Mouse (Mus musculus): Measurements from ENCODE around the gene Rbm28.

The Rbm28 gene

GRCm38 (mm10) chr6:29164314-29165244 lies at the start of gene Rbm28:
TSS of gene Rbm28 (minus strand) at chr6:29165006.
- DNase-seq = peak; percentile 81

GRCm38 (mm10) chr6:29214245-29214644 lies 49.4 kb upstream of the Rbm28 start:
- no peak for DNase-seq

GRCm38 (mm10) chr6:29213436-29213835 lies 48.6 kb upstream of the Rbm28 start:
- DNase-seq = no peak

DNA sequence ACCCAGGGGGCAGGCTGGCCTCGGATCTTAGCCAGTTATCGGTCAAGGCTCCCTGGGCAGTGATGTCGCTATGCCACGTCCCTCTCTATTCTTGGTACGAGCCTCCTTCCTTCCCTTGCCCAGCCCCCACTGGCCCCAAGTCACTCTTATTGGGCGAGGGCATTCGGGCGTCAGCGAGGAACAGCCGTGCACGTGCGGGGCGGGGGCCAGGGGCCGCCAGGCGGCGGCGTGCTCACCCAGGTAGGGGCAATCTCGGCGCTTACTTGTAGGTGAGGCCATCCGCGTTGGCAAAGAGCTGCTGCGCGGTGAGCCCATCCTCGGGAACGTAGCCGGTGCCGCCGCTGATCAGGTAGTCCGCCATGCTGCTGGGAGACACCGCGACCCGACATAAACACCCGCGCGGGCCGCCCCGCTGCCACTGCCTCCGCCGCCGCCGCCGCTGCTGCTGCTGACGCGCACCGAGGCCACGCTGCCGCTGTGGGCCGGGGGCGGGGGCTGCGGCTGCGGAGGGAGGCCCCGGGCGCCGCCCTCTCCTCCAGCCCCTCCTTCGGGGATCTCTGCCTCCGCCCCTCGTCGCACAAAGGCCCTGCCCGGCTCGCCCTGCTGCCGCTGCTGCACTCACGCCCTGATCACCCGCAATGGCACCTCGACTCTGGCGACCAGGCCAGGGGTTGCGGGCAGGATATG lies 47.1 kb upstream of the Rbm28 start:
- peak; percentile 77 for DNase-seq

- DNase-seq = no peak
Measured at GRCm38 (mm10) chr6:29211146-29211545, 46.3 kb upstream of the Rbm28 start.

DNA sequence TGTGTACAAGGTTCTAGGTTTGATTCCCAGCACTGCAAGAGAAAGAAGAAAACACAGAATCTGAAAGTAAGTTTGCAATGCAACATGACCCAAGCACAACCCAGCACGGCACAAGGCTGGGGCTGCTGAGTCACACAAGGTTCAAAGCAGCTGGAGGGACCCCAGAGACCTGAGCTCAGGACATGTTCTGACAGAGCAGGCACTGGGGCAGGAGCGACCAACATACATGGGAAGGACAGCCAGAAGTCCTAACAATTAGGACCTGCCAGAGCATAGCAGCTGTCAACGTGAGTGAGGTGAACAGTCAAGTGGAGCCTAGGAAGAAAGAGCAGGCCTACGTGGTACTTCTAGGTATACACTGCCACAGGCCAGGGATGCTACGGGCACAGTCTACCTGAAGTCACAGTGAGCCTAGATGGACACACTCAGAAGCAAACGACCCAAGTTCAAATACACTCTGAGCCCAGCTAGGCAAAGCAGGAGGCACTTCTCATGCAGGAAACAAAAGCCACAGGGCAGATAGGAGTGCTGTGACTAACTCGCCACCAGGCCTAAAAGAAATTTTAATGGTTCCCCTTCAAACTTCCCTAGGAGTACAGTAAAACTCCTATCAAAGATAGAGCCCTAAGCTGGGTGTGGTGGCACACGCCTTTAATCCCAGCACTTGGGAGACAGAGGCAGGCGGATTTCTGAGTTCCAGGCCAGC lies 45.6 kb upstream of the Rbm28 start:
- no peak for DNase-seq

GRCm38 (mm10) chr6:29208178-29208577 lies 43.4 kb upstream of the Rbm28 start:
- no peak for DNase-seq

DNA sequence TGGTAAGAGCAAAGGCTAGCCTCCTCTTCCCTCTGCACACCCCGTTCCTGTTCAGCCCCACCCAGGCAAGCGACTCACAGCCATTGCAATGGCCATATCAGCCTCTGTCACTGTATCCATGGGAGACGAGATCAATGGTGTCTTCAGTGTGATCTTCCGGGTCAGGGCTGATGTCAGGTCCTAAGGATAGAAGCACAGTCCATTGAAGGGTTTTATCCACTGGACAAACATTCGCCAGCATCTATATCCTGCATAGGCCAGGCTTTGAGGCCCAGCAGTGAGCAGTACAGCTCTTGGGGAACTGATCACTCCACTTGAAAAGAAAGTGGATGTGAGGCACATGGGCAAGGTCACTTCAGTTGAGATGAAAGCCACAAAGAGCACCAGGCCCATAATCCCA lies 42.2 kb upstream of the Rbm28 start:
- no peak for DNase-seq

GRCm38 (mm10) chr6:29206006-29206405 lies 41.2 kb upstream of the Rbm28 start:
- DNase-seq = no peak

- no peak for DNase-seq
Measured at GRCm38 (mm10) chr6:29204932-29205614, 40.3 kb upstream of the Rbm28 start.

DNA sequence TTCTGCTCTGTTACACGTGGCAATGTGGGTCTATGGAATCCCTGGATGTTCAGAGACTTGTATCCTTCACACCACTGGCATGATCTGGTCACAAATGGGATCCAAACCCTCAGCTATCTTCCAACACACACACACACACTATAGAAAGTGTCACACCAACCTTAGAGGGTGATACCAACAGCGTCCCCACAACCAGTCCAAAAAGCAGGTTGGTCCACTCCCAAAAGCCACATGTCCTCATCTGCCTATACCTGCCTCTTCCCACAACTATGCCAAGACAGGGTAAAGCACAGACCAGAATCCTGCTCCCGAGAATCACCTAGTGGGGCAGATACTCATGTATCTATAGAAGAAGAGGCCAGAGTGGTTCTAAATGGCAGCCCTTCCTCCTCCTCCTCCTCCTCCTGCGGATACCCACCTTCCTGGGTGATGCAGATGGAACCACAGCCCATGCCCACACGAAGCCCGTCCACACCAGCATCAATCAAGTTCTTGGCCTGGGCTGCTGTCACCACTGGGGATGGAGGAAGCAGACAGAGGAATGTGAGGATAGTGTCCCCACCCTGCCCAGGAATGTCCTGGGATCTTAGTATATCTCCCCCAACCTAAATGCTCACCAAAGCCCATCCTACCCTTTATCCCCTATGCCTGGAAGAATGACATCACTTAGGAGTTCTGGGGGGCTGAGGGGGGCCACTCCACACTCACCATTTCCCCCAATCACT lies 39.2 kb upstream of the Rbm28 start:
- DNase-seq = no peak

DNA sequence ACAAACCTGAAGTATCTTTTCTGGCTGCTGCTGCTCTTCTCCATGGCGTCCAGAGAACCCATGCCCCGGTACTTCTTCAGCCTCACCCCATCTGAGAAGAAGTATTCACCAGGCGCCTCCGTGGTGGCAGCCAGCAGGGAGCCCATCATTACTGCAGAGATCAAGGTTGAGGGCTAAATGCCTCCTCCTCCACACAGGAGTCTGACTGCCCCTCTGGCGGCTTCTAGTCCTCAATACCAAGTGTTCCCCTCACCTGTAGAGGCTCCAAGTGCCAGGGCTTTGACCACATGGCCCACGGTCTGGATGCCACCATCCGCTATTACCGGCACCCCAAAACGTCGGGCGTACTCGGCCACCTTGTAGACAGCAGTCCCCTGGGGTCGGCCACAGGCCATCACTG lies 38.3 kb upstream of the Rbm28 start:
- no peak for DNase-seq

DNA sequence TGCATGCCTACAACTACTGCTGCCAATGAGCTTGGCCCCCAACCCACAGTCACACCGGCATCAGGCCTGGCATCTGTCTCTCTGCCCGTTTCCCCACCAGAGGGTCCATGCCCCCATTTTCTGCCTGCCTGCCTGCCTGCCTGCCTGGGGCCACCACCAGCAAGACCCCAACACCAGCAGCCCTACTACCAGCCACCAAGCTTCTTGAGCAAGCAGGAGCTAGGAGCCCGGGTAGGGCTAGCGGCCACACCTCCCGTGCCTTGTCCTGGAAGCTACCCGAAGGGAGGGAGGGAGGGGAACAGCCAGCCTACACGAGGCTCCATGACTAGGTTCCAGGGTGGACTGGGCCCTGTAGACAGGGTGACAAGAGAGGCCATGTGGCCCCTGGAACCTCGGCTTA lies 37.2 kb upstream of the Rbm28 start:
- DNase-seq = no peak

- DNase-seq = no peak
Measured at GRCm38 (mm10) chr6:29201341-29201740, 36.5 kb upstream of the Rbm28 start.

GRCm38 (mm10) chr6:29200496-29200895 lies 35.7 kb upstream of the Rbm28 start:
- DNase-seq = no peak

- no peak for DNase-seq
Measured at GRCm38 (mm10) chr6:29199223-29199855, 34.5 kb upstream of the Rbm28 start.

DNA sequence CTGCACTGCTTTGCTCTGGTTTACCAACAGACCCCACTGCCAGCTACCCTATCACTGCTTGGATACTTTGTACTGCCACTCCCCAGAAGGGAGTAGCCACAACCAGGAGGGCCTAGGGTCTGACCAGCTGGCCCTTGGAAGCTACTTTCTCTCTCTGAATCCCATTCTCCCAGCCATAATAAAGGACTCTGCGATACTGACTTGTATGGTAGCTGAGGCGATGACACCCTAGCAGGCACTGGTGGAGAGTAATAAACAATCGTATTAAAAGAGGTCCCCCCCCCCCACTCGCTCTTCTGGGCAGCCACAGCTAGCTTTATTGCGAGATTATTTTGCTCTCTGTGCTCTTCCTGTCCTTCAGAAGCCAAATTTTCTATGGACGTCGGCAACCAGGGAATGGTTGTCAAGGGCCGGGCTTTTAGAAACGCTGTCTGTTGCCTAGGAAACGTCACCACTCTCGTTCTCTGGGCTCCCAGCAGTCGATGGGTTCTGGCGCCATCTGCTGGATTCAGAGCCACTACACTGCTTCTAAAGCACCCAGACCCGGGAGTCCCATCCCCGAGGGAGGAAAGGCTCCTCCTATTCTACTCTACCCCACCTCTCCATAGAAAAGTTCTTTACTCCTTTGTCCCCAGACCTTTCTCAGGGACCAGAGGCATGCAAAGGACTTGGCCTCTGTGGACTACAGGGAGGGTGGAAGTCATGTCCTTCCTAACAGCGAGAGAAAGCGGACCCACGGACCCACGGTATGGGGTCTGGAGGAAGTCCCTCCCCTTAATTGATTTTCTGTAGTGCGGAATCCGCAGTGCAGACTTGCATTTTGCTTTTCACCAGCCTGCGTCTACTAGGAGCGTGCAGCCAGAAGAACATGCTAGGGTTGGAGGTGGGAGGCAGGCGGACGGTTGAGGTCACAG lies 33.8 kb upstream of the Rbm28 start:
- DNase-seq = peak; percentile 87

- DNase-seq = peak; percentile 1
Measured at GRCm38 (mm10) chr6:29195846-29196698, 31.3 kb upstream of the Rbm28 start.

DNA sequence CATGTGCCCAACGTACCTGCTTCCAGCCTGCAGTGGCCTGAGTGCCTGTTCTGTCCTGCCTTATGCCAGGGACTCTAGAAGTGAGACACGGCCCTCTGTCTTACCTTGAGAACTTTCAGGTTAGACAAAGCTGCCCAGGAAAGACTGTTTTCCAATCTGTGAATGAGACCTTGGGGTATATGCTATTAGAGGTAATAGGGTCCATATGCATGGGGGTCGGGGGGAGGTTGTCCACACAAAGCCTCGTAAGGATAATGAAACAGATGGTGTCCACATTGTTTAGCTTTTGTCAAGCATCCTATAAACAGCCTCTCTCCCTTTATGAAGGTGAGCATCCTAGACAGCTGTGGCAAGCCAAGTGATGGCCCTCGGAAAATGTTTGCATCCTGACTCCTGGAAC lies 30.3 kb upstream of the Rbm28 start:
- DNase-seq = peak; percentile 0

Measured in right cerebral cortex, postnatal 25 days (tissue).